Mouse (Mus musculus): ENCODE data around the gene Zbtb44. TPM values are rescaled to one million over a fixed set of nuclear protein-coding genes. Genes with fewer than 3 reads are reported as not detected.

The Zbtb44 gene
- total RNA-seq, 2 experiments from 2014 or later: 27.0 to 55.9 TPM

DNA sequence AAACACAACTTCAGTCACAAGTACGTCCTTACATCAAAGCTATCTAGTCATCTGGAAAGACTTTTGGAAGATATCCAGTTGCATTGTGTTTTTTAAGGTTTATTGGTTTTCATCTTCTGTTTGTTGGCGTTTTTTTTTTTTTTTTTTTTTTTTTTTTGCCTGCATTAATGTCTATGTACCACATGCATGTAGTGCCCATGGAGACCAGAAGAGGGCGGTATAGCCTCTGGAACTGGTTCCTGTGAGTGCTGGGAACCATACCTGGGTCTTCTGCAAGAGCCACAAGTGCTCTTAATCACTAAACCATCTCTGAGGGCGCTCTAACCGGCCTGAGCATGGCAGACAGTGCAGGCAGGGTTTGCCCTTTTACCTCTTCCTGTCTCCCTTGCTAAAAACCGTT lies 67.7 kb downstream of the Zbtb44 start:
- DNase-seq (ENCODE audit: low spot score in 2 of 2): no peak

DNA sequence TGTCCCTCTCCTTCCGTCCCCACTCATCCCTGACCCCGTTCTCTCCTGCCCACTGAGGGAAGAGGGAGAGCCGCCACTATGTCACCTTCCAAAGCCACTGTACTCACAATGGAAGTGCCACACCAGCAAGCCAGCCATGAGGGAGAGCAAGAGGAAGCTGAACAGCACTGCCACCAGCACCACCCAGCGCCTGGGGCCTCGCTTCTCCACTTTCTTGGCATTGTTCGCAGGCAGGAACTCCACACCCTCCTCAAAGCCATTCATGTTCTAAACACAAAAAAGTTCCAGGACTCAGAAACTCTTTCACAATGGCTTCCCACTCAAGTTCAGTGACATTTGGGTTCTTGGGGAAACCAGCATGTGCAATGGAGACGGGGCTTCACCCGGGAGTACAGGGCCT lies 78.0 kb downstream of the Zbtb44 start:
- no peak for DNase-seq (ENCODE audit: low spot score in 2 of 2)

- no peak for DNase-seq (ENCODE audit: low spot score in 2 of 2)
Observed at GRCm38 (mm10) chr9:31115586-31115985, 85.1 kb downstream of the Zbtb44 start.

DNA sequence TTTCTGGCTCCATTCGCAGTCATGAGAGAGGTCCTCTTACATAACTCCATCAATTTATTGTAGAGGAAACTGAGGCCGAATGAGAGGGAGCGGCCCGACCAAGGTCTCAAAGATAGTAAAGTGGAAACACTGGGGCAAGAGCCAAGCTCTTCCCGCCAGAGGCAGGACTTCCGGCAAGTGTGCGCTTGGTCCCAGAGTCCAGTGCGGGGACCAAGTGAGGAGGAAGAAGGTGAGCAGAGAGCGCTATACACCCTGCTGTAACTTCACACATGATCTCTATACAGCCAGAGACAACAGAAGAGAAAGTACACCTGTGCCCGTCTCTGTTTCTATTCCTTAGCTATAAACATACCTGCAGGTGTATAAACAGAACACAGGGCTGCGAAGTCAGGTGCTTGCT lies 86.6 kb downstream of the Zbtb44 start:
- DNase-seq (ENCODE audit: low spot score in 2 of 2): no peak

GRCm38 (mm10) chr9:31117488-31117887 lies 87.0 kb downstream of the Zbtb44 start:
- no peak for DNase-seq (ENCODE audit: low spot score in 2 of 2)

DNA sequence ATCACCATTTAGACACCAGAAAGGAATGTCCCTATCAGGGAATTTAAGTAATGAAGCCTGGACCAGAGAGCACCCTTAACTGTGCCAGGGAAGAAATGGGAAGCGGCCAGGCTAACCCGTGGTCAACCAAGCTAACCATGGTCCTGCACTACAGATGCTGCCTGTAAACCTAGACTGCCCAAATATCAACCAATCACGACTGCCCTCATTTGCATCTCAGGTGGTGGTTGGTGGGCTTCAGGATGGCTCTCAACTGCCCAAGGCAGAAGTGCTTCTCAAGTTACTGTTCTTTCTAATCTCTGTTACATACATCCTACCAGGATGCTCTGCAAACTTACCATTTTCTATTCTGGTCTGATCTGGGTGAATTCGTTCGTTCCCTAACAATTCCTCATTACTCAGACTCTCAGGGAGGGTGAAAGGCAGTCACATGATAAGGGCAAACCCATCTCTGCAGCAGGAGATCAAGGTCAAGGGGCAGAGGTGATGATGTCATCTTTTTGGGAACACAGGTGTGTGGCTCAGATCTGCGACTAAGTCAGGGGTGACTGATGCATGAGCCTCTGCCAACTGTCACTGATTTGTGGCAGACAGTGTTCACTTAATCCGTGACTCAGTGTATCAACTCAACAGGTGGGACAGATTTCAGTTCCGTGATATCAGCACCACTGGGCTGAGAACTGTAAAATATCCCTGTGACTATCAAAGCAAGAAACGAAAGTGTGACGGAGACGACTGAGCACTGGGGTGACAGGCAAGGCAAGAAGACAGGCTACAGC lies 88.3 kb downstream of the Zbtb44 start:
- no peak for DNase-seq (ENCODE audit: low spot score in 2 of 2)

- DNase-seq (ENCODE audit: low spot score in 2 of 2): no peak
Observed at GRCm38 (mm10) chr9:31119405-31119804, 89.0 kb downstream of the Zbtb44 start.

- no peak for DNase-seq (ENCODE audit: low spot score in 2 of 2)
Observed at GRCm38 (mm10) chr9:31119882-31120532, 89.6 kb downstream of the Zbtb44 start.

DNA sequence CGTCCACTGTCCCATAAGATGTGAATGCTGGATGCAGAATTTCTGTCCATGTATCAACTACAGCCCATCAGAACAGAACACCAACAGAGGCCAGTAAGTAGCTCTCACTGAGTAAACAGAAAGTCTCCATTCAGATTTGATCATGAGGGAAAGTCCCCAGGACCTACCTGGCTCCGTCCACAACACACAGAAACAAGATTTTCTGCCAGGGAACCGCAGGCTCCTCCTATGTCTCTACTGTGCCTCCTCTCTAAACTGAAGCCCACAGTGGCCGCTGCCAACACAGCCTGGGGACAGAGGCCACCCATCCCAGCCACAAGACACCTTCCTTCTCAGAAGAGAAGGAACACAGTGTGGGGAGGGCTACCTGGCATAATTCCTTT lies 90.1 kb downstream of the Zbtb44 start:
- no peak for DNase-seq (ENCODE audit: low spot score in 2 of 2)

GRCm38 (mm10) chr9:31122464-31123030 lies 92.1 kb downstream of the Zbtb44 start:
- no peak for DNase-seq (ENCODE audit: low spot score in 2 of 2)

Other genes starting within 250 kb of the Zbtb44 start
- 1 to 10 TPM; 4.0 to 5.8 TPM for gene Adamts15, start 108.2 kb upstream of the Zbtb44 start, total RNA-seq (2021)
- gene Adamts8, start 88.1 kb upstream of the Zbtb44 start, total RNA-seq (2021): under 1 TPM; 0.16 to 0.23 TPM
- 1 to 10 TPM in 1 of 2 experiments, under 1 TPM in 1; 0.42 to 1.2 TPM for gene St14, start 101.2 kb downstream of the Zbtb44 start, total RNA-seq (2021)
- 100 to 1,000 TPM; 676 to 807 TPM for gene Aplp2, start 181.2 kb downstream of the Zbtb44 start, total RNA-seq (2021)
- gene Prdm10, start 249.9 kb downstream of the Zbtb44 start, total RNA-seq (2021): 1 to 10 TPM; 7.5 to 9.2 TPM